Mouse (Mus musculus) kidney, postnatal 0 days (tissue): ENCODE measurements at regions not wholly inside any gene's neighbourhood (a gene's known extent, or its start where the extent isn't known, plus 50 kb on each side); places are given as distances from the start of the nearest gene placed in this dataset.

Experiments used
- ATAC-seq: fragments of 200-750 bp; cut with Nextera tagmentation; replicated peaks from 2 replicates; pipeline ENCODE4 v1.8.0; 2017; ENCODE audit warnings: low read depth, moderate number of reproducible peaks, moderate TSS enrichment, moderate library complexity; ENCODE audit not compliant: low FRiP score
- DNase-seq: peaks from one replicate; pipeline ENCODE4 v3.0.0-alpha.2; 2016; ENCODE audit warnings: low spot score
- H3K27ac ChIP-seq: fragments of 300-500 bp; sonication (generic); 2 replicates; pipeline ENCODE4 v1.5.1; 2014; ENCODE audit warnings: mild to moderate bottlenecking
- H3K27me3 ChIP-seq: fragments of 300-500 bp; sonication (generic); 2 replicates; pipeline ENCODE4 v1.6.1; 2014; ENCODE audit warnings: low read length, mixed read lengths; ENCODE audit not compliant: insufficient read depth
- H3K36me3 ChIP-seq: fragments of 300-500 bp; sonication (generic); 2 replicates; pipeline ENCODE4 v1.6.1; 2014; ENCODE audit warnings: low read length, mixed read lengths; ENCODE audit not compliant: insufficient read depth
- H3K4me1 ChIP-seq: fragments of 300-500 bp; sonication (generic); replicated peaks from 2 replicates; pipeline ENCODE4 v1.6.1; 2014; ENCODE audit warnings: antibody characterized with exemption, low read length, mixed read lengths; ENCODE audit not compliant: insufficient read depth
- H3K4me2 ChIP-seq: fragments of 300-500 bp; sonication (generic); 2 replicates; pipeline ENCODE4 v1.6.1; 2014; ENCODE audit warnings: mild to moderate bottlenecking, low read length, moderate library complexity, mixed read lengths
- H3K4me3 ChIP-seq: fragments of 300-500 bp; sonication (generic); replicated peaks from 2 replicates; pipeline ENCODE4 v1.5.1; 2014; ENCODE audit warnings: low read depth, low read length
- H3K9ac ChIP-seq: fragments of 300-500 bp; sonication (generic); 2 replicates; pipeline ENCODE4 v1.6.1; 2014; ENCODE audit warnings: low read depth, low read length
- H3K9me3 ChIP-seq: fragments of 300-500 bp; sonication (generic); replicated peaks from 2 replicates; pipeline ENCODE4 v1.6.1; 2016; ENCODE audit warnings: low read length, inconsistent platforms, mixed read lengths
- CTCF ChIP-seq: IDR thresholded peaks from 2 replicates; pipeline ENCODE4 v1.5.1; 2016; ENCODE audit warnings: antibody characterized with exemption, low read depth, mild to moderate bottlenecking, moderate library complexity
- WGBS: fragments of 180-500 bp; shearing (Covaris S2); extraction: QIAGEN DNeasy Blood & Tissue Kit; methylation state at CpG from one replicate; pipeline ENCODE4 v1.1.7; 2014; 5-methylcytosine and 5-hydroxymethylcytosine counted together

GRCm38 (mm10) chr17:89318356-89318755, 117.9 kb upstream of the Fshr start:
- no peak for ATAC-seq
- no peaks in the 10 kb centered on the region for H3K4me1 ChIP-seq
- H3K27ac ChIP-seq = no peak overlapping the region
- H3K4me3 ChIP-seq = no peak overlapping the region
- no peaks in the 10 kb centered on the region for H3K27me3 ChIP-seq
- H3K36me3 ChIP-seq = no peaks in the 10 kb centered on the region
- H3K9ac ChIP-seq = no peak overlapping the region
- no peak for TF ChIP-seq CTCF
- H3K9me3 ChIP-seq = no peaks in the 10 kb centered on the region
- 89% methylated on average over 1 of the region's 1 CpGs for WGBS
- DNase-seq = no peak
- no peak overlapping the region for H3K4me2 ChIP-seq

- no peak overlapping the region for H3K4me2 ChIP-seq
- no peak for ATAC-seq
- H3K9ac ChIP-seq = no peak overlapping the region
- no peak overlapping the region for H3K4me3 ChIP-seq
- no peaks in the 10 kb centered on the region for H3K27me3 ChIP-seq
- H3K27ac ChIP-seq = no peak overlapping the region
- no peak for DNase-seq
- TF ChIP-seq CTCF = no peak
- no peaks in the 10 kb centered on the region for H3K9me3 ChIP-seq
- WGBS = 89% methylated on average over 12 of the region's 12 CpGs
- no peaks in the 10 kb centered on the region for H3K36me3 ChIP-seq
- H3K4me1 ChIP-seq = no peaks in the 10 kb centered on the region
Measured at GRCm38 (mm10) chr17:89311133-89311532, 110.7 kb upstream of the Fshr start.

GRCm38 (mm10) chr17:89301325-89301724, 100.8 kb upstream of the Fshr start:
- 82% methylated on average over 4 of the region's 4 CpGs for WGBS
- no peak overlapping the region for H3K9ac ChIP-seq
- H3K9me3 ChIP-seq = no peaks in the 10 kb centered on the region
- no peak overlapping the region for H3K27ac ChIP-seq
- DNase-seq (no peak), ATAC-seq (no peak)
- H3K4me2 ChIP-seq = no peak overlapping the region
- no peaks in the 10 kb centered on the region for H3K4me1 ChIP-seq
- H3K27me3 ChIP-seq = no peaks in the 10 kb centered on the region
- no peak for TF ChIP-seq CTCF
- no peaks in the 10 kb centered on the region for H3K36me3 ChIP-seq
- no peak overlapping the region for H3K4me3 ChIP-seq

GRCm38 (mm10) chr17:89297277-89298002, 97.0 kb upstream of the Fshr start:
- H3K9me3 ChIP-seq = no peaks in the 10 kb centered on the region
- H3K27me3 ChIP-seq = no peaks in the 10 kb centered on the region
- no peaks in the 10 kb centered on the region for H3K36me3 ChIP-seq
- H3K4me3 ChIP-seq = no peak overlapping the region
- no peaks in the 10 kb centered on the region for H3K4me1 ChIP-seq
- H3K9ac ChIP-seq = no peak overlapping the region
- DNase-seq (no peak), ATAC-seq (no peak)
- no peak for TF ChIP-seq CTCF
- WGBS = 48% methylated on average over 4 of the region's 4 CpGs
- H3K4me2 ChIP-seq = no peak overlapping the region
- H3K27ac ChIP-seq = no peak overlapping the region

GRCm38 (mm10) chr17:89281321-89281720, 80.8 kb upstream of the Fshr start:
- ATAC-seq = no peak
- Histone ChIP-seq H3K4me2 (no peak overlapping the region), H3K27me3 (no peaks in the 10 kb centered on the region), H3K4me3 (no peak overlapping the region), H3K9ac (no peak overlapping the region), H3K4me1 (no peaks in the 10 kb centered on the region), H3K9me3 (no peaks in the 10 kb centered on the region), H3K36me3 (no peaks in the 10 kb centered on the region), H3K27ac (no peak overlapping the region)
- 85% methylated on average over 2 of the region's 2 CpGs for WGBS
- DNase-seq = no peak
- no peak for TF ChIP-seq CTCF

- ATAC-seq (no peak), DNase-seq (no peak)
- Histone ChIP-seq H3K36me3 (no peaks in the 10 kb centered on the region), H3K4me3 (no peak overlapping the region), H3K4me2 (no peak overlapping the region), H3K9me3 (no peaks in the 10 kb centered on the region), H3K9ac (no peak overlapping the region), H3K27ac (no peak overlapping the region), H3K27me3 (no peaks in the 10 kb centered on the region), H3K4me1 (no peaks in the 10 kb centered on the region)
- TF ChIP-seq CTCF = no peak
Measured at GRCm38 (mm10) chr17:89272141-89272540, 71.7 kb upstream of the Fshr start.

- no peak for DNase-seq
Measured at GRCm38 (mm10) chr17:89255687-89256086, 55.2 kb upstream of the Fshr start.

More at GRCm38 (mm10) chr17:89255687-89256086, 55.2 kb upstream of the Fshr start:
- H3K9ac ChIP-seq = no peak overlapping the region
- TF ChIP-seq CTCF = no peak
- no peak overlapping the region for H3K27ac ChIP-seq
- no peak overlapping the region for H3K4me2 ChIP-seq
- H3K27me3 ChIP-seq = no peaks in the 10 kb centered on the region
- no peaks in the 10 kb centered on the region for H3K9me3 ChIP-seq
- ATAC-seq = no peak
- no peaks in the 10 kb centered on the region for H3K36me3 ChIP-seq
- no peaks in the 10 kb centered on the region for H3K4me1 ChIP-seq
- no peak overlapping the region for H3K4me3 ChIP-seq
- WGBS = 68% methylated on average over 3 of the region's 3 CpGs
